Mouse (Mus musculus): ENCODE data around the gene Pramef20.
"Not testable (repeated sequence)": the region's sequence is repeated elsewhere in the genome, so short reads cannot be mapped to it uniquely, and the experiment has no call there.

DNA sequence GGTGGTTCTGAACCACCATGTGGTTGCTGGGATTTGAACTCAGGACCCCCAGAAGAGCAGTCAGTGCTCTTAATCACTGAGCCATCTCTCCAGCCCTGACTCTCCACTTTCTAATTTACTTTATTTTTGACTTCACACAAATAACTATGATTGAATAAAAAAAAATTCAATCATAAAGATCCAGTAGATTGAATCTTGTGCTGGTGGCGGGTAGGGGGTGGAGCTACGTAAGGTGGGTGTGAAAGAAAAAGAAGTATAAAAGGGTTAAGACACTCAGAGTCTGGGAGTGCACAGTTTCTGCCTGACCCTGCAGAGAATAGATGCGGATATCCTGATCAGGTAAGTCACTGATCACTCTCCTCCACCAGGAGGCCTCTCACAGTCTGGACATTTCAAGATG is 20.1 kb downstream of the Pramef20 start, which contains the start of gene Gm13119:
- not testable (repeated sequence) for TF ChIP-seq CTCF (IDR thresholded peaks at IDR 0.05; ENCODE audit: control insufficient read depth, insufficient read depth, insufficient read length); MYOG (IDR thresholded peaks at IDR 0.05; ENCODE audit: control insufficient read depth, extremely low read depth, insufficient read length); MAX (IDR thresholded peaks at IDR 0.05)
